Mouse (Mus musculus): ENCODE results near the gene Thsd7b.

DNA sequence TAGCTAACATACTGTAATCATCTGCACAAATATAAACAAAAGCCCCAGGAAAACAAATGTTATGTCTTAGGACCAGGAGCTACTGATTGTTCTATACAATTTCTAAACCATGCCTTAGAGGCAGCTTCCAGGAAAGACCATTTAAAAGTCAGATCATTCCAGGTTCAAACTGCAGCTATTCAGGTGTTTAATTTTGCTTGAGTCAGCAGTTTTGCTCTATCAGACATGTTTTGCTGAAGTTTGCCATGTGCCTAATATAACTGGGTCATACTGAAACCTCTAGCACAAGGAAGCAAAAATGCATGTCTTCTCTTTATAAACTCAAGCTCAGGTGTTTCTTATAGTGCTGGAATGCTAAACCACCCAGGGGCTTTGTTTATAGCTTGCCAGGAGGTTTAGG, 893.1 kb downstream of the Thsd7b start:
- TF ChIP-seq POLR2A (IDR thresholded peaks at IDR 0.05; ENCODE audit: low read depth, low read length): no peak
- no peak for TF ChIP-seq CTCF (IDR thresholded peaks at IDR 0.05; ENCODE audit: borderline replicate concordance, insufficient read depth, low read length)

Measured in embryonic fibroblast, embryonic 13.5 days (primary cell).